Mouse (Mus musculus) right cerebral cortex, postnatal 10 days (tissue): ENCODE measurements around the gene C1qtnf1.

ENCODE experiments used
- DNase-seq, 2 experiments: peaks; one replicate each; pipeline ENCODE4 v3.0.0; 2021; ENCODE audit warnings: low spot score in 2 of 2

Gene C1qtnf1

GRCm38 (mm10) chr11:118434093-118434492 is 6.1 kb downstream of the C1qtnf1 start:
- no peak for DNase-seq

GRCm38 (mm10) chr11:118436471-118436935 is 8.5 kb downstream of the C1qtnf1 start:
- peak; percentile 75 to 81 for DNase-seq

GRCm38 (mm10) chr11:118438665-118439414 is 10.8 kb downstream of the C1qtnf1 start:
- DNase-seq, result peak; percentile 53 to 67

- DNase-seq, result no peak
Measured at GRCm38 (mm10) chr11:118442691-118443090, 14.7 kb downstream of the C1qtnf1 start.

- DNase-seq, result peak; percentile 51 to 76
Measured at GRCm38 (mm10) chr11:118443201-118443970, 15.4 kb downstream of the C1qtnf1 start.

- DNase-seq, result peak; percentile 74 to 79
Measured at GRCm38 (mm10) chr11:118445843-118446242, 17.8 kb downstream of the C1qtnf1 start.

GRCm38 (mm10) chr11:118447346-118447745 is 19.3 kb downstream of the C1qtnf1 start:
- DNase-seq, result no peak

GRCm38 (mm10) chr11:118448385-118448784 is 20.4 kb downstream of the C1qtnf1 start:
- no peak for DNase-seq

- DNase-seq, result no peak
Measured at GRCm38 (mm10) chr11:118451211-118451610, 23.2 kb downstream of the C1qtnf1 start.

GRCm38 (mm10) chr11:118452955-118453354 is 25.0 kb downstream of the C1qtnf1 start:
- DNase-seq, result no peak

- DNase-seq, result no peak
Measured at GRCm38 (mm10) chr11:118453886-118454671, 26.1 kb downstream of the C1qtnf1 start.

- DNase-seq, result no peak
Measured at GRCm38 (mm10) chr11:118455788-118456187, 27.8 kb downstream of the C1qtnf1 start.

- DNase-seq, result peak; percentile 64 to 71
Measured at GRCm38 (mm10) chr11:118456937-118457336, 28.9 kb downstream of the C1qtnf1 start.

GRCm38 (mm10) chr11:118459051-118459450 is 31.0 kb downstream of the C1qtnf1 start:
- no peak for DNase-seq

GRCm38 (mm10) chr11:118459536-118459935 is 31.5 kb downstream of the C1qtnf1 start:
- no peak for DNase-seq

- no peak for DNase-seq
Measured at GRCm38 (mm10) chr11:118460280-118460679, 32.3 kb downstream of the C1qtnf1 start.

GRCm38 (mm10) chr11:118467441-118468035 is 39.5 kb downstream of the C1qtnf1 start:
- no peak for DNase-seq

- no peak for DNase-seq
Measured at GRCm38 (mm10) chr11:118469509-118470160, 41.6 kb downstream of the C1qtnf1 start.

- peak in 1 of 2 experiments; percentile 29 for DNase-seq
Measured at GRCm38 (mm10) chr11:118470234-118470966, 42.4 kb downstream of the C1qtnf1 start.

GRCm38 (mm10) chr11:118471676-118472075 is 43.7 kb downstream of the C1qtnf1 start:
- DNase-seq, result no peak
